Mouse (Mus musculus) G1E (cell line): ENCODE results near the gene Slc9b2.

Experiments used
- CTCF ChIP-seq: IDR thresholded peaks from 2 replicates; pipeline ENCODE4 v1.5.1; 2012; ENCODE audit warnings: low read depth, low read length, inconsistent platforms, mixed read lengths
- POLR2AphosphoS5 ChIP-seq: IDR thresholded peaks from 2 replicates; pipeline ENCODE4 v1.6.1; 2012; ENCODE audit warnings: low read depth, low read length, inconsistent platforms; ENCODE audit not compliant: insufficient replicate concordance

GRCm38 (mm10) chr3:135351857-135352256, 44.4 kb downstream of the Slc9b2 start:
- no peak for TF ChIP-seq CTCF
- TF ChIP-seq POLR2AphosphoS5, result no peak
